Mouse (Mus musculus) hindbrain, embryonic 16.5 days (tissue): ENCODE measurements around the gene Plin2. TPM values are rescaled to one million over a fixed set of nuclear protein-coding genes. Genes with fewer than 3 reads are reported as not detected.
A peak's percentile ranks its signal among the peaks of the same experiment; 100 is the strongest.
"Not testable (repeated sequence)": the region's sequence is repeated elsewhere in the genome, so short reads cannot be mapped to it uniquely, and the experiment has no call there.

Source experiments
- ATAC-seq: fragments of 200-750 bp; cut with Nextera tagmentation; 2 replicates; pipeline ENCODE4 v1.8.0; 2017; ENCODE audit warnings: moderate TSS enrichment, moderate library complexity
- H3K27ac ChIP-seq: fragments of 300-500 bp; sonication (generic); 2 replicates; pipeline ENCODE4 v1.5.1; 2014; ENCODE audit warnings: low read depth, mild to moderate bottlenecking, control low read depth, low read length, moderate library complexity
- H3K27me3 ChIP-seq: fragments of 300-500 bp; sonication (generic); replicated peaks from 2 replicates; pipeline ENCODE4 v1.6.1; 2014; ENCODE audit warnings: low read length; ENCODE audit not compliant: control insufficient read depth, insufficient read depth
- H3K36me3 ChIP-seq: fragments of 300-500 bp; sonication (generic); 2 replicates; pipeline ENCODE4 v1.6.1; 2014; ENCODE audit warnings: mild to moderate bottlenecking, low read length, moderate library complexity, mixed read lengths; ENCODE audit not compliant: control insufficient read depth, insufficient read depth
- H3K4me1 ChIP-seq: fragments of 300-500 bp; sonication (generic); 2 replicates; pipeline ENCODE4 v1.6.1; 2014; ENCODE audit warnings: low read depth, low read length; ENCODE audit not compliant: control insufficient read depth, insufficient read depth
- H3K4me2 ChIP-seq: fragments of 300-500 bp; sonication (generic); 2 replicates; pipeline ENCODE4 v1.6.1; 2014; ENCODE audit warnings: mild to moderate bottlenecking, low read length, control low read depth, moderate library complexity
- H3K4me3 ChIP-seq: fragments of 300-500 bp; sonication (generic); 2 replicates; pipeline ENCODE4 v1.5.1; 2014; ENCODE audit warnings: mild to moderate bottlenecking, low read length, control low read depth, moderate library complexity
- H3K9ac ChIP-seq: fragments of 300-500 bp; sonication (generic); 2 replicates; pipeline ENCODE4 v1.6.1; 2014; ENCODE audit warnings: low read depth, mild to moderate bottlenecking, control low read depth, low read length, moderate library complexity
- H3K9me3 ChIP-seq: fragments of 300-500 bp; sonication (generic); 2 replicates; pipeline ENCODE4 v1.6.1; 2014; ENCODE audit warnings: mild to moderate bottlenecking, low read length, moderate library complexity; ENCODE audit not compliant: control insufficient read depth
- WGBS: fragments of 180-500 bp; shearing (Covaris S2); extraction: QIAGEN DNeasy Blood & Tissue Kit; methylation state at CpG from one replicate; pipeline ENCODE4 v1.1.7; 2014; 5-methylcytosine and 5-hydroxymethylcytosine counted together
- polyA plus RNA-seq: library from polyadenylated mRNA; unstranded; fragments of >200 nt; fragmentation: Nextera tagmentation; extraction: Ambion mirVana; gene quantifications from 2 replicates; pipeline ENCODE4 v1.2.1, GENCODE M21; 2015

The Plin2 gene
- polyA plus RNA-seq, 1 experiment from 2014 or later = 49.5 TPM

GRCm38 (mm10) chr4:86686009-86686366 is 16.1 kb upstream of the Plin2 start:
- no peak for ATAC-seq
- Histone ChIP-seq H3K4me2 (no peak overlapping the region), H3K27me3 (no peaks in the 10 kb centered on the region), H3K9me3 (no peaks in the 10 kb centered on the region), H3K4me3 (no peak overlapping the region), H3K4me1 (no peaks in the 10 kb centered on the region), H3K27ac (no peak overlapping the region), H3K9ac (no peak overlapping the region), H3K36me3 (no peaks in the 10 kb centered on the region)
- WGBS = 62% methylated on average over 2 of the region's 2 CpGs

- Histone ChIP-seq H3K9ac (no peak overlapping the region), H3K27ac (no peak overlapping the region), H3K4me3 (no peak overlapping the region), H3K9me3 (no peaks in the 10 kb centered on the region), H3K27me3 (no peaks in the 10 kb centered on the region), H3K36me3 (no peaks in the 10 kb centered on the region), H3K4me2 (no peak overlapping the region), H3K4me1 (no peaks in the 10 kb centered on the region)
- peak; percentile 85 for ATAC-seq
- 81% methylated on average over 11 of the region's 11 CpGs for WGBS
Observed at GRCm38 (mm10) chr4:86685231-86686008, 15.6 kb upstream of the Plin2 start.

GRCm38 (mm10) chr4:86684806-86685205 is 14.9 kb upstream of the Plin2 start:
- no peaks in the 10 kb centered on the region for H3K4me1 ChIP-seq
- ATAC-seq = no peak
- H3K27ac ChIP-seq = no peak overlapping the region
- WGBS = 94% methylated on average over 6 of the region's 6 CpGs
- H3K36me3 ChIP-seq = no peaks in the 10 kb centered on the region
- no peak overlapping the region for H3K9ac ChIP-seq
- no peak overlapping the region for H3K4me3 ChIP-seq
- no peak overlapping the region for H3K4me2 ChIP-seq
- H3K27me3 ChIP-seq = no peaks in the 10 kb centered on the region
- H3K9me3 ChIP-seq = no peaks in the 10 kb centered on the region

GRCm38 (mm10) chr4:86683746-86684145 is 13.9 kb upstream of the Plin2 start:
- ATAC-seq = no peak
- Histone ChIP-seq H3K27ac (no peak overlapping the region), H3K9ac (no peak overlapping the region), H3K27me3 (no peaks in the 10 kb centered on the region), H3K4me3 (no peak overlapping the region), H3K4me2 (no peak overlapping the region), H3K9me3 (no peaks in the 10 kb centered on the region), H3K36me3 (no peaks in the 10 kb centered on the region), H3K4me1 (no peaks in the 10 kb centered on the region)
- WGBS = 87% methylated on average over 5 of the region's 5 CpGs

GRCm38 (mm10) chr4:86683280-86683679 is 13.4 kb upstream of the Plin2 start:
- H3K36me3 ChIP-seq = no peaks in the 10 kb centered on the region
- ATAC-seq = no peak
- H3K27me3 ChIP-seq = no peaks in the 10 kb centered on the region
- H3K9ac ChIP-seq = no peak overlapping the region
- no peaks in the 10 kb centered on the region for H3K4me1 ChIP-seq
- no peak overlapping the region for H3K27ac ChIP-seq
- no peak overlapping the region for H3K4me2 ChIP-seq
- WGBS = 95% methylated on average over 5 of the region's 5 CpGs
- no peaks in the 10 kb centered on the region for H3K9me3 ChIP-seq
- H3K4me3 ChIP-seq = no peak overlapping the region

GRCm38 (mm10) chr4:86681846-86682245 is 12.0 kb upstream of the Plin2 start:
- H3K4me2 ChIP-seq = no peak overlapping the region
- no peaks in the 10 kb centered on the region for H3K27me3 ChIP-seq
- ATAC-seq = no peak
- WGBS = 85% methylated on average over 2 of the region's 2 CpGs
- H3K9me3 ChIP-seq = no peaks in the 10 kb centered on the region
- no peak overlapping the region for H3K4me3 ChIP-seq
- H3K9ac ChIP-seq = no peak overlapping the region
- no peak overlapping the region for H3K27ac ChIP-seq
- no peaks in the 10 kb centered on the region for H3K36me3 ChIP-seq
- H3K4me1 ChIP-seq = no peaks in the 10 kb centered on the region

GRCm38 (mm10) chr4:86681421-86681820 is 11.6 kb upstream of the Plin2 start:
- H3K4me1 ChIP-seq = no peaks in the 10 kb centered on the region
- no peak for ATAC-seq
- no peak overlapping the region for H3K4me2 ChIP-seq
- WGBS = 31% methylated on average over 3 of the region's 3 CpGs
- no peaks in the 10 kb centered on the region for H3K36me3 ChIP-seq
- no peak overlapping the region for H3K27ac ChIP-seq
- H3K9ac ChIP-seq = no peak overlapping the region
- H3K27me3 ChIP-seq = no peaks in the 10 kb centered on the region
- no peak overlapping the region for H3K4me3 ChIP-seq
- no peaks in the 10 kb centered on the region for H3K9me3 ChIP-seq

GRCm38 (mm10) chr4:86679686-86680085 is 9.8 kb upstream of the Plin2 start:
- H3K4me2 ChIP-seq = no peak overlapping the region
- H3K27me3 ChIP-seq = no peaks in the 10 kb centered on the region
- ATAC-seq = no peak
- no peak overlapping the region for H3K27ac ChIP-seq
- no peak overlapping the region for H3K9ac ChIP-seq
- no peaks in the 10 kb centered on the region for H3K36me3 ChIP-seq
- H3K4me1 ChIP-seq = no peaks in the 10 kb centered on the region
- H3K9me3 ChIP-seq = no peaks in the 10 kb centered on the region
- WGBS = 93% methylated on average over 2 of the region's 2 CpGs
- no peak overlapping the region for H3K4me3 ChIP-seq

- no peak overlapping the region for H3K4me2 ChIP-seq
- H3K27me3 ChIP-seq = no peaks in the 10 kb centered on the region
- H3K9me3 ChIP-seq = no peaks in the 10 kb centered on the region
- no peak for ATAC-seq
- H3K4me3 ChIP-seq = no peak overlapping the region
- H3K9ac ChIP-seq = no peak overlapping the region
- no peaks in the 10 kb centered on the region for H3K36me3 ChIP-seq
- no peak overlapping the region for H3K27ac ChIP-seq
- no peaks in the 10 kb centered on the region for H3K4me1 ChIP-seq
Observed at GRCm38 (mm10) chr4:86676756-86677155, 6.9 kb upstream of the Plin2 start.

GRCm38 (mm10) chr4:86674739-86675138 is 4.9 kb upstream of the Plin2 start:
- H3K9me3 ChIP-seq, H3K27me3 ChIP-seq, H3K4me3 ChIP-seq, H3K9ac ChIP-seq, ATAC-seq, H3K4me1 ChIP-seq, H3K27ac ChIP-seq, H3K4me2 ChIP-seq, H3K36me3 ChIP-seq: not testable (repeated sequence)
